Mouse (Mus musculus) heart, embryonic 13.5 days (tissue): ENCODE results near the gene Crtam. TPM values are rescaled to one million over a fixed set of nuclear protein-coding genes. Genes with fewer than 3 reads are reported as not detected.

Source experiments
- ATAC-seq: fragments of 200-750 bp; cut with Nextera tagmentation; 2 replicates; pipeline ENCODE4 v1.8.0; 2017; ENCODE audit warnings: moderate TSS enrichment; ENCODE audit not compliant: insufficient number of reproducible peaks, low FRiP score, low TSS enrichment; ENCODE audit errors: extremely low read depth
- H3K27ac ChIP-seq: fragments of 300-500 bp; sonication (generic); replicated peaks from 2 replicates; pipeline ENCODE4 v1.5.1; 2015; ENCODE audit warnings: moderate library complexity, mild to moderate bottlenecking, inconsistent platforms
- H3K27me3 ChIP-seq: fragments of 300-500 bp; sonication (generic); replicated peaks from 2 replicates; pipeline ENCODE4 v1.6.1; 2015; ENCODE audit warnings: mild to moderate bottlenecking, inconsistent platforms
- H3K36me3 ChIP-seq: fragments of 300-500 bp; sonication (generic); 2 replicates; pipeline ENCODE4 v1.6.1; 2015; ENCODE audit warnings: mild to moderate bottlenecking, inconsistent platforms
- H3K4me1 ChIP-seq: fragments of 300-500 bp; sonication (generic); 2 replicates; pipeline ENCODE4 v1.6.1; 2015; ENCODE audit warnings: inconsistent platforms
- H3K4me2 ChIP-seq: fragments of 300-500 bp; sonication (generic); 2 replicates; pipeline ENCODE4 v1.6.1; 2015; ENCODE audit warnings: inconsistent platforms, mild to moderate bottlenecking, moderate library complexity
- H3K4me3 ChIP-seq: fragments of 300-500 bp; sonication (generic); 2 replicates; pipeline ENCODE4 v1.5.1; 2015; ENCODE audit warnings: moderate library complexity, mild to moderate bottlenecking, inconsistent platforms
- H3K9ac ChIP-seq: fragments of 300-500 bp; sonication (generic); 2 replicates; pipeline ENCODE4 v1.6.1; 2015; ENCODE audit warnings: inconsistent platforms, mild to moderate bottlenecking, moderate library complexity
- H3K9me3 ChIP-seq: fragments of 300-500 bp; sonication (generic); 2 replicates; pipeline ENCODE4 v1.6.1; 2016; ENCODE audit warnings: inconsistent platforms
- WGBS: fragments of 180-500 bp; shearing (Covaris S2); methylation state at CpG from one replicate; pipeline ENCODE4 v1.1.7; 2015; ENCODE audit warnings: mixed read lengths; 5-methylcytosine and 5-hydroxymethylcytosine counted together
- polyA plus RNA-seq: library from polyadenylated mRNA; unstranded; fragments of >200 nt; fragmentation: Nextera tagmentation; extraction: Ambion mirVana; gene quantifications from 2 replicates; pipeline ENCODE4 v1.2.1, GENCODE M21; 2015

Crtam gene
- polyA plus RNA-seq, 1 experiment from 2014 or later, result not detected

DNA sequence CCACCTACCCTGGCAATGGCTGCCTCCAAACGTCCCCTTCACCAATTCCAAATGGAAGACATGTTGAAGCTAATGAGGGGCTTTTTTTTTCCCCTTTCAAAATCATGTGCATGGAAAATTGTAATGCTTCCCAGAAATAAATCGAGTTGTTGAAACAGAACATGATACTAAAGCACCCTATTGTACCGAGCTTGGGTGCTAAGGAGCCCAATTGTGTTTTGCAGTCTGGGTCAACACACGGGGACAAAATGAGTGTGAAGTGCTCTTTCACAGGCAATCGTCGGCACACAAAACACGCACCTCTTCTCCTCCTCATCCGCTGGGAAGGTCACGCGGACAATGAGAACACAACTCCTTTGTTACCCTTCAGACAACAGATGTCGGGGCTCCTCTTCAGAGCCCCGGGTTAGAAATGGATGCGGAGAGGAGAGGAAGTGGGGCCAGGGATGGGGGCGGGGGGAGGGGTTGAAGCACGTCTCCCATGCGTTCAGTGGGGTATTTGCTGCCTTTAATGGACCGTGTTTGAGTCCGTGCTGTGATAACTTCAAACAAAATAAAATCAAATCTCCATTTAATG, 55.3 kb downstream of the Crtam start:
- Histone ChIP-seq H3K4me2 (no peak overlapping the region), H3K27me3 (peaks cover 24% of the 10 kb centered on the region), H3K4me1 (no peaks in the 10 kb centered on the region; the same call in 1 of the 2 replicates), H3K4me3 (no peak overlapping the region), H3K36me3 (no peaks in the 10 kb centered on the region), H3K27ac (no peak overlapping the region), H3K9me3 (no peaks in the 10 kb centered on the region), H3K9ac (no peak overlapping the region)
- 65% methylated on average over 18 of the region's 18 CpGs for WGBS
- no peak for ATAC-seq

GRCm38 (mm10) chr9:40948473-40948872, 56.0 kb downstream of the Crtam start:
- Histone ChIP-seq H3K9me3 (no peaks in the 10 kb centered on the region), H3K27me3 (peaks cover 24% of the 10 kb centered on the region), H3K36me3 (no peaks in the 10 kb centered on the region), H3K4me2 (no peak overlapping the region), H3K4me3 (no peak overlapping the region), H3K27ac (no peak overlapping the region), H3K4me1 (no peaks in the 10 kb centered on the region; the same call in 1 of the 2 replicates), H3K9ac (no peak overlapping the region)
- WGBS, result 73% methylated on average over 6 of the region's 6 CpGs
- ATAC-seq, result no peak

DNA sequence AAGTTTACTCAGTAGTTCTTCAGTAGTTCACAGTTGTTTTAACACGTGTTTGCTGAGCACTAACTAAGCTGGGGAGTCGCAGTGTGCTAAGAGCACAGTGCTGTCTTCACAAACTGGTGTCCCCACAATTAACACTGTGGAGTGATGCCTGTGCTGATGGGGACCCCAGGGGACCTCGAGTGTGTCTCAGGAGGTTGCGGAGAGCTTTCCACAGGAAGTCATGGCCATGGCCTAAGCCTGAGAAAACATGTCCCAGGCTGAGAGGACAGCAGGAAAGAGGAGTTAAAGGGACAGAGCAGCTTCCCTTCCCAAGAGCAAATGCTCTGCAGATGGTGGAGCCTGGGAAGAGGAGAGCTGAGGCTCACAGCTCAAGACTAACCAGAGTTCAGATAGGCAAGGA, 57.3 kb downstream of the Crtam start:
- H3K9ac ChIP-seq, result no peak overlapping the region
- H3K36me3 ChIP-seq, result no peaks in the 10 kb centered on the region
- 39% methylated on average over 4 of the region's 4 CpGs for WGBS
- ATAC-seq, result no peak
- no peak overlapping the region for H3K4me2 ChIP-seq
- H3K27me3 ChIP-seq, result peaks cover 21% of the 10 kb centered on the region
- H3K4me3 ChIP-seq, result no peak overlapping the region
- H3K27ac ChIP-seq, result no peak overlapping the region
- H3K4me1 ChIP-seq, result no peaks in the 10 kb centered on the region; the same call in 1 of the 2 replicates
- H3K9me3 ChIP-seq, result no peaks in the 10 kb centered on the region

DNA sequence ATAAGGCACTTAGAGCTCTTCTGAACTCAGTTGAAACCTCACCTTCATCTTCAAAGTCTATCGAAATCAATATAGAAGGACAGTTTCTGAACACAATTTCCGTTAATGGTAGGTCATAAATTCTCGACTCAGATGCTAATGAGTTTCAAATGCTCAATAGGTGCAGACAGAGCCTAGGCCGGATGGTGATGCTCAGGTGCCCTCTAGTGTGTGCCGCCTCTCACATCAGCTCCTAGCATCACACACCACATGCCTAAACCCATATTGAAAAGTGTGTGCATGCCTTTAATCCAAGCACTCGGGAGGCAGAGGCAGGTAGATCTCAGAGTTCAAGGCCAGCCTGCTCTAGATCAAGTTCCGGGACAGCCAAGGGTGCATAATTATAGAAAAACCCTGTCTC, 67.0 kb downstream of the Crtam start:
- Histone ChIP-seq H3K27me3 (0 out of 2 replicates have a peak, but pooled peaks cover 4% of the 10 kb centered on the region), H3K4me1 (no peaks in the 10 kb centered on the region), H3K4me2 (no peak overlapping the region), H3K9me3 (no peaks in the 10 kb centered on the region), H3K9ac (no peak overlapping the region), H3K27ac (no peak overlapping the region), H3K4me3 (no peak overlapping the region), H3K36me3 (no peaks in the 10 kb centered on the region)
- ATAC-seq, result no peak
- 52% methylated on average over 7 of the region's 7 CpGs for WGBS

DNA sequence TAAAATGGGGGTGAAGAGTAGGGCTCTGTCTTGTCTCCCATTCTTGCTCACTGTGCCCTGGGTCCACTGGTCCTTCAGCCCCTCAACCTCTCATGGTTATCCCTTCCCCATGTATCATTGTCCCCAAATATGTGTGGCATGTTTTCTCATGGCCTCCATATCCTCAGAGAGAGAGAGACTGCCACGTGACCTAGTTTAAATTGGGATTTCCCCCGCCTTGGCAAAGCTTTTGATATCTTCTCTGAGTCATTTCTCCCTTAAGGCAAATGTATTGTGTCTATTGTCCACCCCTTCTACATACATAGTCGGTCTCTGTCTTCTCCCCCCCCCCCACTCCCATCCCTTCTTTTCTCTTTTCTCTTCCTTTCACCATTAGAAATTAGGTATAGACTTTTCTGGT, 71.1 kb downstream of the Crtam start:
- Histone ChIP-seq H3K36me3 (no peaks in the 10 kb centered on the region), H3K9ac (no peak overlapping the region), H3K4me3 (no peak overlapping the region), H3K9me3 (no peaks in the 10 kb centered on the region), H3K27me3 (0 out of 2 replicates have a peak, but pooled peaks cover 6% of the 10 kb centered on the region), H3K4me2 (no peak overlapping the region), H3K27ac (no peak overlapping the region), H3K4me1 (no peaks in the 10 kb centered on the region)
- 58% methylated on average over 3 of the region's 3 CpGs for WGBS
- no peak for ATAC-seq

- WGBS, result 81% methylated on average over 17 of the region's 17 CpGs
- H3K4me2 ChIP-seq, result no peak overlapping the region
- no peaks in the 10 kb centered on the region for H3K9me3 ChIP-seq
- H3K36me3 ChIP-seq, result no peaks in the 10 kb centered on the region
- H3K4me3 ChIP-seq, result no peak overlapping the region
- 0 out of 2 replicates have a peak, but pooled peaks cover 4% of the 10 kb centered on the region for H3K4me1 ChIP-seq
- no peak overlapping the region for H3K9ac ChIP-seq
- H3K27ac ChIP-seq, result no peak overlapping the region
- no peak for ATAC-seq
- H3K27me3 ChIP-seq, result 0 out of 2 replicates have a peak, but pooled peaks cover 2% of the 10 kb centered on the region
Measured at GRCm38 (mm10) chr9:40927351-40927980, 77.0 kb downstream of the Crtam start.

Other genes starting within 250 kb of the Crtam start
- gene Hspa8, start 203.6 kb downstream of the Crtam start, polyA plus RNA-seq, result 1,787 and 2,104 TPM in 2 replicates
- gene Bsx, start 130.5 kb downstream of the Crtam start, polyA plus RNA-seq, result not detected in 2 replicates
- gene Jhy, start 40.5 kb downstream of the Crtam start, polyA plus RNA-seq, result not detected in 2 replicates
- gene Ubash3b, start 157.1 kb upstream of the Crtam start, polyA plus RNA-seq, result 8.5 and 9.3 TPM in 2 replicates